Mouse (Mus musculus): ENCODE measurements at regions not wholly inside any gene's neighbourhood (a gene's known extent, or its start where the extent isn't known, plus 50 kb on each side); places are given as distances from the start of the nearest gene placed in this dataset.

DNA sequence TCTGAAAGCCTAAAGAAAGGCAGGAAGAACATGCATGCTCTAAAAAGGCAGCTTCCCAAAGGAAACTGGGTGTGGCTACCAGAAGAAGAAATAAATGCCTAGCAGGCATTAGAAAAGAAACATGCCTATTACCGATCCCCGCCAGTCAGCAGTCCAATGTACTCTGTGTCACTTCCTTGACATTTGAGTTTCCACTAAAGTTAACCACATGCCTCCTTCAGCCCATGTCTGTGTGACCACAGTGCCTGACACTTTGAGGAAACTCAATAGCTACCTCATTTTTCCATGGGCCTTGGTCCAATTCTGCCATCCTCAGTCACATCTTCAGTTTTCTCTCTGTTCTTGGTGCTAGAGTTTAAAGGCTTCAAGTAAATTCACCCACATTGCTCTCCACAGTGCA is 233.7 kb upstream of the Isx start:
- Histone ChIP-seq H3K9me3 (no peaks in the 10 kb centered on the region), H3K27ac (no peak overlapping the region), H3K27me3 (replicated peaks) (no peaks in the 10 kb centered on the region), H3K4me3 (no peak overlapping the region), H3K9ac (no peak overlapping the region), H3K36me3 (no peaks in the 10 kb centered on the region), H3K4me2 (replicated peaks) (no peak overlapping the region), H3K4me1 (no peaks in the 10 kb centered on the region)
- no peak for ATAC-seq (ENCODE audit: low FRiP score, low read depth)
- WGBS: 91% methylated on average over 2 of the region's 2 CpGs

DNA sequence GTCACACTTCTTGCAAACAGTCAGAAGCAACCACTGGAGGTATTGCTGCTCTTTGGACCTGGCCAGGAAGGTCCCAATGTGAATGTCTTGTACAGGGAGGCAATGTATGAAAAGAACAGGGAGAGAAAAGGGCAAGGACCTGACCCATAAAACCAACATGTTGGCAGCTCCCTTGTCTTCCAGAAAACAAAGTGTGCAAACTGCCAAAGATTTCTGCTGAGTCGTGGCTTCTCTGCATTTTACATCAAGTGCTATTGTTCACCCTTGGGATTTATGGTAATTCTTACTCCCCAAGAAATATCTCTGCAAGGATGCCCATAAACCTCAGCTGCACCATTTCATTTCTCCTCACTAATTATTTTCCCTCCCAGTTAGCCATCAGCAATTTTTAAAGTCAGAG is 232.3 kb upstream of the Isx start:
- no peak for ATAC-seq (ENCODE audit: low FRiP score, low read depth)
- Histone ChIP-seq H3K36me3 (no peaks in the 10 kb centered on the region), H3K4me1 (no peaks in the 10 kb centered on the region), H3K9me3 (no peaks in the 10 kb centered on the region), H3K4me2 (replicated peaks) (no peak overlapping the region), H3K27me3 (replicated peaks) (no peaks in the 10 kb centered on the region), H3K27ac (no peak overlapping the region), H3K9ac (no peak overlapping the region), H3K4me3 (no peak overlapping the region)
- WGBS: 23% methylated on average over 1 of the region's 1 CpGs

- no peak overlapping the region for H3K27ac ChIP-seq
- no peak overlapping the region for H3K4me2 ChIP-seq (replicated peaks)
- no peaks in the 10 kb centered on the region for H3K27me3 ChIP-seq (replicated peaks)
- H3K4me1 ChIP-seq: no peaks in the 10 kb centered on the region
- no peak for ATAC-seq (ENCODE audit: low FRiP score, low read depth)
- no peaks in the 10 kb centered on the region for H3K36me3 ChIP-seq
- H3K9me3 ChIP-seq: no peaks in the 10 kb centered on the region
- WGBS: 84% methylated on average over 1 of the region's 1 CpGs
- no peak overlapping the region for H3K9ac ChIP-seq
- no peak overlapping the region for H3K4me3 ChIP-seq
These were observed 213.0 kb upstream of the Isx start for GRCm38 (mm10) chr8:74659950-74660349.

- H3K9me3 ChIP-seq: no peaks in the 10 kb centered on the region
- no peaks in the 10 kb centered on the region for H3K27me3 ChIP-seq (replicated peaks)
- no peak overlapping the region for H3K9ac ChIP-seq
- H3K4me3 ChIP-seq: no peak overlapping the region
- H3K4me1 ChIP-seq: no peaks in the 10 kb centered on the region
- H3K4me2 ChIP-seq (replicated peaks): no peak overlapping the region
- no peak for ATAC-seq (ENCODE audit: low FRiP score, low read depth)
- H3K36me3 ChIP-seq: no peaks in the 10 kb centered on the region
- no peak overlapping the region for H3K27ac ChIP-seq
These were observed 184.6 kb upstream of the Isx start for GRCm38 (mm10) chr8:74688342-74688741.

DNA sequence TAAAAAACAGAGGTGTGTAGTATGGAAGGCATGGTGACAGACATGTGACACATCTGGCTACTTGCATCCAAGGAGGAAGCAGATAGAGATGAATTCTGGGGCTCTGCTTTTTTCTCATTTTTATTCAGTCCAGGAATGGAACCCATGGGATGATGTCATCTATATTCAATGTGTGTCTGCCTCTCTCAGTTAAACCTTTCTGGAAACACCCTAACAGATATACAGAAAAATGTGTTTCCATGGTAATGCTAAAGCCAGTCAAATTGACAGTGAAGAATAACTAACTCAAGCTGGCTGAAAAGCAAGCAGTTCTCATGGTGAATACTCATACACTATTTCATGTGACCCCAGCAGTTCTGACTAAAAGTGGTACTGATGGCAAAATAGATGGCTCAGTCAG is 177.0 kb upstream of the Isx start:
- Histone ChIP-seq H3K4me3 (no peak overlapping the region), H3K27ac (no peak overlapping the region), H3K36me3 (no peaks in the 10 kb centered on the region), H3K9ac (no peak overlapping the region), H3K27me3 (replicated peaks) (no peaks in the 10 kb centered on the region), H3K4me2 (replicated peaks) (no peak overlapping the region), H3K9me3 (no peaks in the 10 kb centered on the region), H3K4me1 (no peaks in the 10 kb centered on the region)
- no peak for ATAC-seq (ENCODE audit: low FRiP score, low read depth)

DNA sequence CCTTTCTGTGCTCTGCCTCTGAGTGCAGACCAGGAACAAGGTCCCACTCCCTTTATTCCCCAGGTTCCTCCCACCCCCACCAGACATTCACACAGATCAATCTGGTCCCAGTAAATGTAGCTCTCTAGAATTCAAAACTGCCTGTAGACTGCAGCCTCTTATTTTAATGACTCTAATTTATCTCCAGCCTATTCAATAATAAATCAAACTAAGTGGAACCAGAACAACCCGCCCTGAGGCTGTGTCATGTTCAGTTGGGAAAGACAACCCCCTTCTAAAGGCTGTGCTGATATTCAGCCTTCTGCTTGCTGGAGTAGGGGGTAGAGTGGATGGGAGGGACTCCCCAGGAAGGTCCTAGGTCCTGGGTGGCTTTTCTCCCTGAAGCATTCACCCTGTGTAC is 175.7 kb upstream of the Isx start:
- Histone ChIP-seq H3K9ac (no peak overlapping the region), H3K4me3 (no peak overlapping the region), H3K4me2 (replicated peaks) (no peak overlapping the region), H3K36me3 (no peaks in the 10 kb centered on the region), H3K27ac (no peak overlapping the region), H3K9me3 (no peaks in the 10 kb centered on the region), H3K27me3 (replicated peaks) (no peaks in the 10 kb centered on the region), H3K4me1 (no peaks in the 10 kb centered on the region)
- WGBS: 56% methylated on average over 1 of the region's 1 CpGs
- ATAC-seq (ENCODE audit: low FRiP score, low read depth): peak; percentile 58; the same call in 1 of the 2 replicates

DNA sequence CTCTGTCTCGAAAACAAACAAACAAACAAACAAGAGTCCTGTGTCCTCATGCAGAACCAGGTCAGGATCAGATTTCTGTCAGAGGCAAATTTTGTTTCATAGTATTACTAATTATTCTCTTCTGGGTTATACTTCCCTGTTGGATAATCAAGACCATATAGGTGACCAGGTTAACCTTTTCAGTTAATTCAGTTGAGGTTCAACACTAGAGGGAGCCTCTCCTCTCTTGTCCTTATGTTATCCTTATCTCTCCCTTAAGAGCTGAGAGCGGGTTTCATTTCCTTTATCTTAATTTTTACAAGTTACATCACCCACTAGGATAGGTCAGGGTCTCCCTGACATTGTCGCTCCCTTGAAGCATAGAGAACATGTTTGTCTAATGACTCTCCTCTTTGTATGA is 160.4 kb upstream of the Isx start:
- Histone ChIP-seq H3K27me3 (replicated peaks) (no peaks in the 10 kb centered on the region), H3K9ac (no peak overlapping the region), H3K4me3 (no peak overlapping the region), H3K4me1 (no peaks in the 10 kb centered on the region), H3K36me3 (no peaks in the 10 kb centered on the region), H3K9me3 (no peaks in the 10 kb centered on the region), H3K4me2 (replicated peaks) (no peak overlapping the region), H3K27ac (no peak overlapping the region)
- WGBS: 84% methylated on average over 3 of the region's 3 CpGs
- no peak for ATAC-seq (ENCODE audit: low FRiP score, low read depth)

DNA sequence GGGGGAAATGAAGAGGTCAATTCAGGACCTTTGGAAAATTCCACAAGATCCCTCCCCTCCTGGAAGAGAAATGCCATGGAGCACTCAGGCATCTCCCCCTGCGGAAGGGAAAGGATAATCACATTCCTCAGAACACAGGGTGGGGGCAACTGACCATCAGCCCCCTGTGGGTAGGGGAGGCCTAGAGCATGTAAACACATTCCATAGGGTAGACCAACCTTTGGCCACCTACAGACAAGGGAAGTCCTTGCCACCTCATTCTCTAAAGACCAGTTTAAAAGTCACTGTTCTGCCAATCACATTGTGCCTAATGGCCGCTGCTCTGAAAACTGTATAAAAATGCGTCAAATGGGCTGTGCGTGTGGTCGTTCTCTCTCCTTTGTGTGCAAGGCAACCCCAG is 156.9 kb upstream of the Isx start:
- Histone ChIP-seq H3K36me3 (no peaks in the 10 kb centered on the region), H3K4me3 (no peak overlapping the region), H3K9ac (no peak overlapping the region), H3K9me3 (no peaks in the 10 kb centered on the region), H3K4me1 (no peaks in the 10 kb centered on the region), H3K27me3 (replicated peaks) (no peaks in the 10 kb centered on the region), H3K4me2 (replicated peaks) (no peak overlapping the region), H3K27ac (no peak overlapping the region)
- no peak for ATAC-seq (ENCODE audit: low FRiP score, low read depth)
- 50% methylated on average over 5 of the region's 5 CpGs for WGBS

DNA sequence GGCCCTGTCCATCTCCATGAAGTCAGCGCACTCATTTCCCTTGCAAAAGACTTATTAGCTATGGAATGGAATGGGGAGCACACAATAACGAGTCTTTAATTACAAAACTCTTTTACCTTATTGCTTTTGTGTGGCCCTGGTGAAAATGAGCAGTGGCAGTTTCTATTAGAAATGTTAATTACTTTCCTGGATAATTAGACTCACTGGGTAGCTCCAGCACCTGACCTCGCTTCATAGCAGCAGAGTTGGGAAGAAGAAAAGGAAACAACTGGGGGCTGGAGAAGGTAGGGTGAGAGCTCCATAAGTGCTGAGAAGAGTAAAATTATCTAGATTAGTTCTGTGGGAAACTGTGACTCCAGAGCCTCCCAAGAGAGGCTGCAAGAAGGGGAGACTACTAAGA is 108.2 kb upstream of the Isx start:
- no peaks in the 10 kb centered on the region for H3K9me3 ChIP-seq
- no peaks in the 10 kb centered on the region for H3K4me1 ChIP-seq
- H3K36me3 ChIP-seq: no peaks in the 10 kb centered on the region
- no peak overlapping the region for H3K4me3 ChIP-seq
- 73% methylated on average over 3 of the region's 3 CpGs for WGBS
- no peak overlapping the region for H3K9ac ChIP-seq
- no peak overlapping the region for H3K27ac ChIP-seq
- H3K27me3 ChIP-seq (replicated peaks): no peaks in the 10 kb centered on the region
- no peak overlapping the region for H3K4me2 ChIP-seq (replicated peaks)
- no peak for ATAC-seq (ENCODE audit: low FRiP score, low read depth)

DNA sequence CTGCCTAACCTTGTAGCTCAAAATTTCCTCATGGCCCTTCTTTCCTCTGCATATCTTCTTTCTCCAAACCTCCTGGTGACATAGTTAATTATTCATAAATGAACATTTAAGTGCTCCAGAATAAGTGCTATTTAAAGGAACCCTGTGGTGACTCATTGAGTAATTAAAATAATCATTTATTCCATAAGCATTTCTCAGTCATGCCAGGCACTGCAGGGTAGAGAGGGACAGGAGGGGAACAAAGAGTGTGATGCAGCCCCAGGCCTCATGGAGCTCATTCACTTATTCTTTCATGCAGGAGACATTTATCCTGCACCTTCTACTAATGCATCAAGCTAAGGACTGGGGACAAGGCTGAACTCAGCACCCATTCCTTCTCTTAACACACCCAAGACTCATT is 97.4 kb upstream of the Isx start:
- Histone ChIP-seq H3K9me3 (no peaks in the 10 kb centered on the region), H3K9ac (no peak overlapping the region), H3K4me1 (no peaks in the 10 kb centered on the region), H3K4me2 (replicated peaks) (no peak overlapping the region), H3K4me3 (no peak overlapping the region), H3K27me3 (replicated peaks) (no peaks in the 10 kb centered on the region), H3K36me3 (no peaks in the 10 kb centered on the region), H3K27ac (no peak overlapping the region)
- ATAC-seq (ENCODE audit: low FRiP score, low read depth): 0 out of 2 replicates have a peak, but pooled peaks have one; percentile 21

GRCm38 (mm10) chr8:74781087-74781486 is 91.9 kb upstream of the Isx start:
- Histone ChIP-seq H3K9ac (no peak overlapping the region), H3K4me2 (replicated peaks) (no peak overlapping the region), H3K4me1 (no peaks in the 10 kb centered on the region), H3K27ac (no peak overlapping the region), H3K36me3 (no peaks in the 10 kb centered on the region), H3K4me3 (no peak overlapping the region), H3K9me3 (peaks cover 16% of the 10 kb centered on the region), H3K27me3 (replicated peaks) (no peaks in the 10 kb centered on the region)
- no peak for ATAC-seq (ENCODE audit: low FRiP score, low read depth)
- WGBS: 81% methylated on average over 1 of the region's 1 CpGs

DNA sequence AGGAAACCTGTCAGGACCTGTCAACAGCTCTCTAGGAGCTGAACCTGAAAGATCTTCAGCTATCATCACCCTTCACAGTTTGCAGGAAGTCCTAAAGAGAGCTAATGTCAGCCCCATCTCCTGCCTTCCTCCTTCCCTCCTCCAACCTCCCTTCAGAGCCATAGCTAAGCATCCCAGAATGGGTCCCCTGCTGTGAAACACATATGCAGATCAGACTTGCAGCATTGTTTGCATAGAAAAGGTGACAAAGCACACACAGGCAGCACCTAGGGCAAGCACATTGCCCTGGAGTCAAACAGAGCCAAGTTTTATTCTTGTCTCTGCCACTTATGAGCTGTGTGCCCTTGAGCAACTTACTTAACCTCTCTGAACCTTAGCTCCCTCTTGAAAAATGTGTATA is 64.3 kb upstream of the Isx start:
- Histone ChIP-seq H3K27me3 (replicated peaks) (no peaks in the 10 kb centered on the region), H3K4me3 (no peak overlapping the region), H3K9me3 (no peaks in the 10 kb centered on the region), H3K36me3 (no peaks in the 10 kb centered on the region), H3K27ac (no peak overlapping the region), H3K4me2 (replicated peaks) (no peak overlapping the region), H3K4me1 (no peaks in the 10 kb centered on the region), H3K9ac (no peak overlapping the region)
- no peak for ATAC-seq (ENCODE audit: low FRiP score, low read depth)

- no peak for ATAC-seq (ENCODE audit: low FRiP score, low read depth)
- 80% methylated on average over 3 of the region's 3 CpGs for WGBS
These were observed 62.9 kb upstream of the Isx start for GRCm38 (mm10) chr8:74810054-74810453.

GRCm38 (mm10) chr8:74818434-74818833 is 54.5 kb upstream of the Isx start:
- Histone ChIP-seq H3K4me3 (no peak overlapping the region), H3K4me1 (no peaks in the 10 kb centered on the region), H3K4me2 (replicated peaks) (no peak overlapping the region), H3K9ac (no peak overlapping the region), H3K27ac (no peak overlapping the region), H3K27me3 (replicated peaks) (no peaks in the 10 kb centered on the region), H3K36me3 (no peaks in the 10 kb centered on the region), H3K9me3 (no peaks in the 10 kb centered on the region)
- no peak for ATAC-seq (ENCODE audit: low FRiP score, low read depth)
- 61% methylated on average over 1 of the region's 1 CpGs for WGBS

More at GRCm38 (mm10) chr8:74810054-74810453, 62.9 kb upstream of the Isx start:
- no peak overlapping the region for H3K4me3 ChIP-seq
- H3K9me3 ChIP-seq: no peaks in the 10 kb centered on the region
- no peaks in the 10 kb centered on the region for H3K36me3 ChIP-seq
- no peaks in the 10 kb centered on the region for H3K27me3 ChIP-seq (replicated peaks)
- H3K27ac ChIP-seq: no peak overlapping the region
- no peak overlapping the region for H3K9ac ChIP-seq
- H3K4me2 ChIP-seq (replicated peaks): no peak overlapping the region
- H3K4me1 ChIP-seq: no peaks in the 10 kb centered on the region
